Mouse (Mus musculus) layer of hippocampus, postnatal 10 days (tissue): ENCODE results near the gene Vwa7. TPM values are rescaled to one million over a fixed set of nuclear protein-coding genes. Genes with fewer than 3 reads are reported as not detected.
"Not testable (repeated sequence)": the region's sequence is repeated elsewhere in the genome, so short reads cannot be mapped to it uniquely, and the experiment has no call there.

Experiments used
- DNase-seq, 2 experiments: peaks; one replicate each; pipeline ENCODE4 v3.0.0; 2021; ENCODE audit warnings: low spot score in 2 of 2
- total RNA-seq, 2 experiments: library from RNA; stranded (reverse); gene quantifications; 2 replicates each; pipeline ENCODE4 v1.2.3; 2021

Gene Vwa7
- total RNA-seq, 2 experiments from 2014 or later, result 0.16 to 0.30 TPM

GRCm38 (mm10) chr17:35020551-35020950 lies 4.2 kb downstream of the Vwa7 start:
- no peak for DNase-seq

GRCm38 (mm10) chr17:35021163-35021808 lies 4.9 kb downstream of the Vwa7 start:
- DNase-seq, result peak; percentile 91

- no peak for DNase-seq
Measured at GRCm38 (mm10) chr17:35021842-35022477, 5.6 kb downstream of the Vwa7 start.

GRCm38 (mm10) chr17:35022541-35023060 lies 6.2 kb downstream of the Vwa7 start:
- DNase-seq, result no peak

- DNase-seq, result no peak
Measured at GRCm38 (mm10) chr17:35023221-35023620, 6.8 kb downstream of the Vwa7 start.

DNA sequence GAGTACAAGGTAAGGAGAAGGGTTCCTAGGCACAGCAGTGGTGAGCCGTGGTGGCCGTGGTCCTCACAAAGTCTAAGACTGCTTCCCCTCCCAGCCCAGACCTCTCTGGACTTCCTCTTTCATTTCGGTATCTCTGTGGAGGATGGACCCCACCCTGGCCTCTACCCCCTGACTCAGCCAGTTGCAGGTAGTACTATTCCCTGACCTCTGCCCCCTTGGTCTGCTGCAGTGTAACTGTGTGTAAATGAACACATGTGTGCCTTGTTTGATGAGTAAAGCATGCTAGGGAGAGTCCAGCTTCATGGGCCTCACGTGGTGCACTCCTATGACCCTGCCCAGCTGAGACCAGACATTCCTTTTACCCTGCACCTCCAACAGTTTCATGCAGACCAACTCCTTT lies 7.4 kb downstream of the Vwa7 start:
- DNase-seq, result no peak

GRCm38 (mm10) chr17:35024261-35024660 lies 7.9 kb downstream of the Vwa7 start:
- DNase-seq, result no peak

GRCm38 (mm10) chr17:35024691-35025488 lies 8.5 kb downstream of the Vwa7 start:
- DNase-seq, result no peak

- no peak for DNase-seq
Measured at GRCm38 (mm10) chr17:35026206-35026605, 9.8 kb downstream of the Vwa7 start.

GRCm38 (mm10) chr17:35027277-35028068 lies 11.1 kb downstream of the Vwa7 start, which contains the start of gene Sapcd1:
TSS of gene Sapcd1 (minus strand) at chr17:35028016.
- DNase-seq, result peak; percentile 69 to 74

- DNase-seq, result no peak
Measured at GRCm38 (mm10) chr17:35028315-35028714, 11.9 kb downstream of the Vwa7 start.

GRCm38 (mm10) chr17:35029691-35030532 lies 13.5 kb downstream of the Vwa7 start:
- peak in 1 of 2 experiments; percentile 48 for DNase-seq

DNA sequence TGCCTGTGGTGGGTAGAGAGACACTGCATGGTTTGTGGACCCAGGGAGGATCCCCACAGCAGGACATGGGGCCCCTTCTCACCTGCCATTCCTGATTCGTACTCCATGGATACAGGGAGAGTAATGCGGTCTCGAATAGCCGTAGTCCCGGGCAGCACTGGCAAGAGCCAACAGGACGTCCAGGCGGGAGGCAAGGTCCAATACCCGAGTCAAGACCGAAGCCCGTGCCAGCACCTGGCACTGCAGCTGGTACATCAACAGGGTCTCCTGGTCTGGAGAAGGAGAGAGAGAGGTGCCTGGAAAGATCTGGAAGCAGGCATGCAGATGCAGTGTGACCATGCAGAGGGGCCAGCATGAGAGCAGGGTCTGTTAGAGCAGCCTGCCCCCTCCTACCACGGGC lies 14.9 kb downstream of the Vwa7 start:
- DNase-seq, result no peak

GRCm38 (mm10) chr17:35031880-35032279 lies 15.5 kb downstream of the Vwa7 start:
- DNase-seq, result no peak

DNA sequence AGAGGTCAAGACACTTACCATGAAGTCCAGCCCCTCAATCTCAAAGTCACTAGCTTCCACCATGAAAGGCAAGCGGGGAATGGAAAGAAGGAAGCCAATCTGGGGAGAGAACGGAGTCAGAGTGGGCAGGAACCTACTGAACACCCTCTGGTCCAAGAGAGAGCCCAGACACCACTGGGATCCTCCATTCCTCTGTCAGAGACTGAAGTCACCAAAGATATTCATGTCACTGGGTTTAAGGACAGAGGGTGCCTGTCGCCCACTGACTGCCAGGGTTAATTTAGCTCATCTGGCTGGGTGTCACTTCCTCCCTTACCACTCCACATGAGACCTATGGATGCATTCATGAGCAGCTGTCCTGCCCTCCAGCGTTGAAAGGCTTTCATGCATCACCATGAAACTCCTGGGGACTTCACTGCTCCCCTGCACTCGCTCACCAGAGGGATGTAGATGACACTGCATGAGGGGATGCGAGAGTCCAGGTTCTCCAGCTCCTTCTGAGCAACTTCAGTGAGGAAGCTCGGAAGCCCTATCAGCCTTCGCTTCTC lies 16.0 kb downstream of the Vwa7 start:
- DNase-seq, result no peak

- not testable (repeated sequence) for DNase-seq
Measured at GRCm38 (mm10) chr17:35033703-35034102, 17.3 kb downstream of the Vwa7 start.

DNA sequence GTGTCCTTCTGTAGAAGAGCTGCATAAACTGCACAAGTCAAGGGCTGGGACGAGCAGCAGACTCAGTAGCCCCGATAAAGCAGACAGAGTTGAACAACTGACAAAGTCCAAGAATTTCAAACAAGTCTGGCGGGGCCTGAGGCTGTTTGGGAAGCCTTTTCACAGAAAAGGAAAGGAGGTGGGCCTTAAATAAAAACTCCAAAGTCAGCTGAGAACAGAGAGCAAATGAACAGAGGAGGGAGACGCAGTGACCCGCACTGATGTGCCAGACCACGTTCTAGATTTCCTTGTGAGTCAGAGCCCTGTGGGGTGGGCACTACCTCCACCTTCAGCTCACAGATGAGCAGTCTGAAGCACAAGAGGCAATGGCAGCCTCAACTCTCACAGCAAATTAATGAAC lies 18.5 kb downstream of the Vwa7 start:
- DNase-seq, result no peak

DNA sequence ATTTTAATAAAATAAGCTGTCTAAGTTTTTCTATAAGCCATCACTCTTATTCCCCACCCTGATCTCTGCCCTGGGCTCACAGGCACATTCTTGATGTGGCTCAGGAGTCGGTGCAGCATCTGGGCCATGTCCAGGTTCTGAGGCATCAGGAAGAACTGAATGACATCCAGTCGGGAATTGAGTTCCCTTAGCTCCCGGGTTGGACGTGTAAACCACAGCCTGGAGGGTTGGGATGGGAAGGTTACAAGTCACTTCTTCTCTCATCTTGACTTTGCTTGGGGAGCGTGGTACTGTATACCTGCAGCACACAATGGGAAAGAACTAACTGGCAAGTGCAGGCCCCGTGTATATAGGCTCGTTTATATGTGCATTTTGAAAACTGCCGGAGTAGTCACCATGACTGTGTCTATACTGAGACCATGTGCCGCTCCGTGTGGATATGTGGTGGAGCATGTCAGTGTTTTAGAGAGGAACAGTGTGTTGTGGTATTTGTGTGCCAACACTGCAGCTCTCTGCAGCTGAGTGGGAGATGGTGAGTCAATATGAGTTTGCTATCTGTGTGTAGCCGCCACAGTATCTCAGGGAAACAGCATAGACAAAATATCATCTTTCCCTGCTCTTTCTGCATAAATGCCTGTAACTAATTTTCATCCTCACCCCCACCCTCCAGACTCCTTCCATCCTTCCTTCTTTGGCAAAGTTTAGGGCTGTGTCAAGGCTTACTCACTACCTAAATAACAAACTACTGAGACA lies 22.9 kb downstream of the Vwa7 start:
- no peak for DNase-seq

DNA sequence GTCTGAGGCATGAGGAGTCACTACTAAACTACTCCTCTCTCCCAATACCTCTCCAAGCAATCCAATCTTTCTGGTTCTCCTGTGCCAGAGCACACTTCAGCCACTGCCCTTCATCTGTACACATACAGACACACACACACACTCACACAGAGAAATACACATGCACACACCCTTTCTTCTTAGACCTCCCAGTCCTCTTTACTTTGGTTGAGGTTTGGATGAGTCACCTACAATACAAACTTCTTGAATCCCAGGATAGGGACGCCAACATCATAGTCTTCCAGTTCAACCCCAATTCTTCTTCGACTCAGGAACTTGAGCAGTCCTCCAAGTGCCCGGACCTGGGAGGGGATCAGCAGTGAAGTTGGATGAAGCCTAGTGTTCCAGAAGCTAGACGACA lies 27.4 kb downstream of the Vwa7 start:
- DNase-seq, result no peak
